Mouse (Mus musculus): ENCODE measurements around the gene Pradc1. TPM values are rescaled to one million over a fixed set of nuclear protein-coding genes. Genes with fewer than 3 reads are reported as not detected.

Pradc1 gene
- 8.9 and 12.6 TPM in 2 replicates for polyA plus RNA-seq (2012; ENCODE audit: low replicate concordance)

GRCm38 (mm10) chr6:85451664-85452410 lies at the start of gene Pradc1:
Gene Pradc1 (minus strand): TSS chr6:85451970.

GRCm38 (mm10) chr6:85450697-85451663 lies 790 bp downstream of the Pradc1 start, which contains the start of gene Cct7:
Gene Cct7 (plus strand): TSS chr6:85451514.

DNA sequence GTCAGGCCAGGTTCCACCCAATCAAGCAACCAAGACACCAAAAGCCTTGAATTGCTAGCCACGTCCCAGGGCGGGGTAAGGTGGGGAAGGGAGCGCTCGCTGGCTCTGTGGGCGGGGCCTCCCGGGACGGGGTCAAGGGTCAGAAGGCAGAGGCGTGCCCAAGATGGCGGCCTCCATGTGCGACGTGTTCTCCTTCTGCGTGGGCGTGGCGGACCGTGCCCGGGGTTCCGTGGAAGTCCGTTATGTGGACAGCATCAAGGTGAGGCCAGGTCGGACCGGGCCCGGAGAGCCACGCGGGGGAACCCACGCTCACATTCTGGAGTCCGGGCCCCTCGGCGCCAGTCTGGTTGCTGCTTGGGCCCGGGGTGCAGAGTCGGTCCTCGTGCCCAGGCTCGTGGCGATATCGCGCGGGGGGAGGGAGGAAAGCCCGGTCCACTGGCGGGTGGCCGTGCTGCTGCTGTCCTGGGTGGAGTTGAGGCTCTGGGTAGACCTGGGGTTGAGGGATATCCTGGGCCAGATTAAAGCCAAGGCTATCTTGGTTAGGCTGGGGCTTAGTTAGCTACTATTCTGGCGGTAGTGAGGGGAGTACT lies 19.8 kb downstream of the Pradc1 start, which contains the start of gene Smyd5:
TSS of gene Smyd5 (plus strand) at position 148 of the 590 bp plus-strand sequence.

DNA sequence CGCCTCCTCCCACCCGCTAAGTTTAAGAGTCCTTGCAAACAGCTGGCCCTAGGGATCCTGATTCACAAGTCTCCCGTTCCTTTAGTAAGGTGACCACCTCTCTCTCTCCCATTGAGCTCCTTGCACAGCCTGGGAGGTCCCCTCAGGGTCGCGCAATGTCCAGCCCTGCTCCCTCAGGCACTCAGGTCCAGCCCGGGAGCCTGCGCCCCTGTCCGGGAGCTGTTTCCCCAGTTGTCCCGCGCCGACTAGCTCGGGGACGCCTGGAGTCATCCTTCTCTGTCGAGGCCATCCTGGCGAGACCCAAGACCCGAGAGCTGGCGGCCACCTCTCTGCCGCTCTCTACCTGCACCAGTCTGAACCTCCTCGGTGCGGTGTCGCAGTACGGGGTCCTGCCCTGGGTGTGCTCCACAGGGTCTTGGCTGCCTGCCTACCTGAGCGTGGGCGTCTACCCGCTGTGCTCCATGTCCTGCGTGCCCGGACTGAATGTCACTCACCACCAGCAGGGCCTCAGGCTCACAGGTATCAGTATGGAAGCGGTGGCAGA lies 27.9 kb downstream of the Pradc1 start, which contains the start of gene Noto:
TSS of gene Noto (plus strand) at position 51 of the 544 bp plus-strand sequence.

Other genes starting within 250 kb of the Pradc1 start
- gene Sfxn5, start 118.5 kb downstream of the Pradc1 start, polyA plus RNA-seq (2012; ENCODE audit: low replicate concordance), result 8.7 and 17.8 TPM in 2 replicates
- 6.7 and 11.6 TPM in 2 replicates for gene Rab11fip5, start 77.3 kb downstream of the Pradc1 start, polyA plus RNA-seq (2012; ENCODE audit: low replicate concordance)
- not detected in 2 replicates for gene Noto, start 28.1 kb downstream of the Pradc1 start, polyA plus RNA-seq (2012; ENCODE audit: low replicate concordance)
- 6.8 and 28.1 TPM in 2 replicates for gene Smyd5, start 20.0 kb downstream of the Pradc1 start, polyA plus RNA-seq (2012; ENCODE audit: low replicate concordance)
- 12.0 and 25.1 TPM in 2 replicates for gene Cct7, start 456 bp downstream of the Pradc1 start, polyA plus RNA-seq (2012; ENCODE audit: low replicate concordance)
- gene Fbxo41, start 51.0 kb upstream of the Pradc1 start, polyA plus RNA-seq (2012; ENCODE audit: low replicate concordance), result 0.06 and 0.15 TPM in 2 replicates
- 0.16 and 0.65 TPM in 2 replicates for gene Egr4, start 61.6 kb upstream of the Pradc1 start, polyA plus RNA-seq (2012; ENCODE audit: low replicate concordance)
- 0.58 and 0.67 TPM in 2 replicates for gene Alms1, start 135.6 kb upstream of the Pradc1 start, polyA plus RNA-seq (2012; ENCODE audit: low replicate concordance)